Mouse (Mus musculus): Measurements from ENCODE around the gene 4930469K13Rik.

The 4930469K13Rik gene

DNA sequence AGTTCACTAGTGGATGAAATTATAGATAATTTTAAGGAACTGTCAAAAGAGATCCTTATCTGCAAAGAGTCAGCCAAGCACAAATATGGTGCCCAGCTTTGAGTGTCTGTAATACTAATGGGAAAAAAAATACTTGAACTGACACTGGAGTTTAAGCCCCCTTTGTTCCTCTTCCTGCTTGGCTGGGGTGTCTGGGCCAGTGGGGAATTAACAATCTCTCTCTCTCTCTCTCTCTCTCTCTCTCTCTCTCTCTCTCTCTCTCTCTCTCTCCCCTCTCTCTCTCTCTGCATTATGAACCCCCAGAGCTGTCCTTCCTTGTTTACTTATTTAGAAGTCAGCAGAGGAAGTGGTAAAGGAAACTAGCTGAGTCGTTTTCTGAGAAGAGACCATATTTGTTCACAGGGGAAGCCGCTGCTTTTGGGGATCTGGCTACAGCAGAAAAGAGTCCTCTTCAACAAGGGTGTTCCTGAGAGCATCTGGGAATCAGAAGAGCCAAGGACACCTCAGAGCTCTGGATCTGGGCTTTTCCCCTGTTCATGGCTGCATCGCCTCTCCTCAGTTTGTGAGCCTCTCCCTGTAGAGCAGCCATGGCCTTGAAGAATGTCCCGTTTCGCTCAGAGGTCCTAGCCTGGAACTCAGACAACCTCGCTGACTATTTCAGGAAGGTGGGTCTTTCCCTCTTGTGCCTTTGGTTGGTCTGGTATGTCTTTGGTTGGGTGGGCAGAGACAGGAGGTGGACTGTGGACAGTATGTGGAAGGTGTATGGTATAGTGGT, 51.4 kb downstream of the 4930469K13Rik start, which contains the start of gene Lcp2:
Lcp2 (plus strand) TSS at position 154 of the 775 bp plus-strand sequence.
- no peak for DNase-seq (ENCODE audit: extremely low read depth, low read depth, low spot score)

GRCm38 (mm10) chr11:34042808-34043207, 55.5 kb downstream of the 4930469K13Rik start:
- DNase-seq (ENCODE audit: extremely low read depth, low read depth, low spot score), result no peak

GRCm38 (mm10) chr11:34040061-34040460, 58.3 kb downstream of the 4930469K13Rik start:
- DNase-seq (ENCODE audit: extremely low read depth, low read depth, low spot score), result no peak

DNA sequence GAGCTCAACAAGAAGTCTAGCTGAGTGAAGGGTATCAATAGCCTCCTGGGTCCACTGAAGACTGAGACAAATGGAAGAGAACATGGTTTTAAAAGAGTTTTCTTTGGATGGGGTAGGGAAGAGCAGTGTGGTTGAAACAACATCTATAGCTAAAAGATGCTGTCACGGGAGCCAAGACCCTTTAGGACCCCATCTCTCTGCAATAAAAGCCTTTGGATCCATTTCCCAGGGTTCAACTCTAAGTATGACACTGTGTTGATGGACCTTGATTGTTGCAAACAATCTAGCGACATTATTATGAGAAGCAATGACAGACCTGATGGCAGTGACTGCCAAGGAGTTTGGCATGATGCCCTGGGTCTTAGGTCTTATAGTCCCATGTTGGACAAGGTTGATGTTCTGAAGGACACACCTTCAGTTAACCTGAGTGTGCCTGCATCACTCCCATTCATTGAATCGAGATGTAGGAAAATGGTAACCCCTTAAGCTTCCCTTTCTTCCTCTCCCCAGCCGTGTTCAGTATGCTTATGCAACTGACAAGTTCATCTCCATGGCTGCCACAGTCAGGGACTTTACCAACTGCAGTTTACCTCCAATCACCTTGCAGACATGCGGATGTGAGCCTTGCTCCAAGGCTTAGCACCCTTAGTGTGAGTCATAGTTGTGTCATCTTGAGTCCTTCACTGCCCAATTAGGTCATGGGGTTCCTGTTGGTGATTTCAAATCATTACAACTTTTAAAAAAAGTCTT, 62.3 kb downstream of the 4930469K13Rik start:
- no peak for DNase-seq (ENCODE audit: extremely low read depth, low read depth, low spot score)

DNA sequence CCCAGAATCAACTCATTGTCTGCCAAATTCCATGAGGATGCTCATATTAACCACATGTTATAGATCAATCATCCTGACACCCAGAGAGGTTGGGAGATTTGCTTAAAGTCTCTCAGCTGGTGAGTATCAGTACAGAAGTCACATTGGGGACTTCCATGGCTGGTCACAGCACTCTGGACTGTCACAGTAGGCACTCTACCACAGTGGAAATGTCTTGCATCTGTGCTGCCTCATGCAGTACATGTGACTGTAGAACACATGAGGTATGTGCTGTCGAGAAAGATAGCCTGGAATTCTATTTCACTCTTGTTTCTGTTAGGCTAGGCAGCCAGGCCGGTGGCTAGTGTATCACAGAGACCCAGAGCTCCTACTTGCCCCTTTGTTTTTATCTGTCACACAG, 63.6 kb downstream of the 4930469K13Rik start:
- no peak for DNase-seq (ENCODE audit: extremely low read depth, low read depth, low spot score)

DNA sequence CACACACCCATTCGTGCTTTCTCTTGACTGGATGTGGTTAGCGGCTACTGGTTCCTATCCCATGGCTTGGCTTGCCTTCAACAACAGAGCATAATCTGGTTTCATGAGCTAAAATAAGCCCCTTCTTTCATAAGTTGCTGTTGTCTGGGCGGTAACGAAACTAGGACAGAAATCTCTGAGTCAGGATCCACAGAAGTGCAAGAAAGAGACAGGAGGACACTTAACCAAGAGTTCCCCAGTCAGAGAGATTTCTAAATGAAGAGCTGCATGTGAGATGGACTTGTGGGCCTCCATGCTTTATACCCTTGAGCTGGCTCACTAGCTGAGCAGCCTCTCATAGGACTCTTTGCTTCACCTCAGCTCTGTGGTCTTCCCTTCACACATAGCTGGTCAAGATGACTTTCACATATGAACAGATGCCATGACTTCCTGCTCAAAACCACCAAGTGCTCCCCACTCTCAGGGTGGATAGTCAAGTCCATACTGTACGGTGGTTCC, 64.3 kb downstream of the 4930469K13Rik start:
- no peak for DNase-seq (ENCODE audit: extremely low read depth, low read depth, low spot score)

- no peak for DNase-seq (ENCODE audit: extremely low read depth, low read depth, low spot score)
Measured at GRCm38 (mm10) chr11:34031015-34031805, 67.1 kb downstream of the 4930469K13Rik start.

DNA sequence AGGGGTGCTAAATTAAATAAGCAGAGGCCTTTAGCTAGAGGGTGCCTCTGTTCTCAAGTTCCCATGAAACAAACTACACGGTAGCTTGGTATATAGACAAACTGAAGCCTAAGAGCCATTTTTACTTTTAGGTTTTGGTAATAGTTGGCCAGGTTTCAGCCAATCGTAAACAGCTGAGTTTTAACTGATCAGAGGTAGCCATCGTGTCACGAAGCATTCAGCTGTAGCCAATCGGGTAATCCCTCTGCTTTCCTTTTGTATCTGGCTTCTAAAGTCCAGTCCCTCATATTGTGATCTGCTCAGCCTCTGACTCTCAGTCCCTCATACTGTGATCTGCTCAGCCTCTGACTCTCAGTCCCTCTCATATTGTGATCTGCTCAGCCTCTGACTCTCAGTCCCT, 68.7 kb downstream of the 4930469K13Rik start:
- no peak for DNase-seq (ENCODE audit: extremely low read depth, low read depth, low spot score)

DNA sequence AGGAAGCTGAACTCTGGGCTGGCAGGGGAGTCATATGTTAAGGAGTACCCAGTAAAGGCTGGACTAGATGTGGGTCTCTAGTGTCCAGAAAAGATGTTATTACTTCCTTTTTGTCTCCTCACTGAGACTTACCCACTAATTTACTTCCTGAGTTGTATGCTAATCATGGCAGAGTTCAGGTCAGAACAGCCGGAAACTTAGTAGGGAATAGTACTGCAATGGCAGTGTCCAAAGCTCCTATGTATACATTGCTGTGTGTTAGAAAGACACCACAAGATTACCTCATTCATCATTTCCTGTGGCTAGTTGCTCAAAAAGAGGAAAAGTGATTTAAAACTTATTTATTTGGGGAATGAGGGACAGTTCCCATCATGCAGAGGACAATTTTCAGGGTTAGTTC, 73.3 kb downstream of the 4930469K13Rik start:
- DNase-seq (ENCODE audit: extremely low read depth, low read depth, low spot score), result no peak

DNA sequence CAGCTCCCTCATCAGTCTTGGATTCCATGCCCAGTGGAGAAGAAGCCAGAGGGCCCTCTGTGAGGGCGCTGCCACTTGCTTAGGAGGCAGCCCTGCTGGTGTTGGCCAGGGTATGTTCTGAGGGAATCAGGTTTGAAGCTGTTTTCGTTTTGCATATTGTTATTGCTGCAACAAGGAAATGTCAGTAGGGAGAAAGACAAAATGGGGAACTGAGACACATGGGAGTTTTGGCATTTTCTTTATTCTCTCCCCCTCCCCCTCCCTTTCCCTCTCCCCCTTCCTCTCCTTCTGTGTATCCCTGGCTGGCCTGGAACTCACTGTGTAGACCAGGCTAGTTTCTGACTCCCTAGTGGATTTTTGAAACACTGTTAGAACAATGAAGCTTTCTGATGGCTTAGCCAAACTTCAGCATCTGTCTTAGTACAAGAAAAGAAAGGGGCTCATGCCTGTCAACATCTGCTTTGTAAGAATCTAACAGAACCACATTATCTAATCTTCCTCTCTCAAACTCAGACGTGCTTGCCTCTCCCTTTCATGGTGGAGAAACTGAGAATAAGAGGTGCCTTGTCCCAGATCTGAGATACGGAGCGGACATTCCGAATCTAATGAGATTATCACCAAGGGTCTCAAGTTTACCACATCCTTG, 86.2 kb downstream of the 4930469K13Rik start:
- DNase-seq (ENCODE audit: extremely low read depth, low read depth, low spot score), result no peak

GRCm38 (mm10) chr11:34010859-34011172, 87.5 kb downstream of the 4930469K13Rik start:
- DNase-seq (ENCODE audit: extremely low read depth, low read depth, low spot score), result no peak

DNA sequence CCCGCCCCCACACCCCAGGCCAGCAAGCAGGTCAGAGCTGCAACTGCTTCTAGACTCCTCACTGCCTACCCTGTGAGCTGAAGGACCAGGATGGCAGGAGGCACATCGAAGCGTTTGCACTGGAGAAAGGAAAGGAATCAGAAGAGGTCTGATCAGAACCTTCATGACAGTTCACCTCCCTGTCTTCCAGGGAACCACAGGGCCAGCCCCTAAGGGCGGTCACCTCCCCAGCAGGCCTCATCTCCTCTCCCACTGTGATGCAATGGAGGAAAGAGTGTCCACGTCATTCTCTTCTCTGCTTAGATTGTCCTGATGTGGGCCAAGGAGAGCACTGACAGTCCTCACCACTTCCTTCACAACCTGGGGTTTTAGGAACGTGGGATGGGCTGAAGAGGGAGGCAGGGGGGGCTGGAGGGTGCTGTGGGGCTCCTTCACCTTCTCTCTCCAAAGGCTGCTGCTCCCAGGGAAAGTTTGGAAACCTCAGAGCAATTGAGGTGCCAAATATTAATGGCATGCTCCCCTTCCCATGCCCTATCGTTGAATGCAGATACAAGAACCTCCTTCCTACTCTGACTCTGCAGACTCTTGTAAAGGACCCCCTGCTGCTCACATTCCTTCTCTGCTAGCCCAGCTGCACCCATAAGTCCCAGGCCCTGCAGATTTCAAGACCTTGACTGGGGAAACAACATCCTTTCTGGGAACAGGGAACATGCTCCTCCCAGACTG, 88.1 kb downstream of the 4930469K13Rik start:
- DNase-seq (ENCODE audit: extremely low read depth, low read depth, low spot score), result no peak

DNA sequence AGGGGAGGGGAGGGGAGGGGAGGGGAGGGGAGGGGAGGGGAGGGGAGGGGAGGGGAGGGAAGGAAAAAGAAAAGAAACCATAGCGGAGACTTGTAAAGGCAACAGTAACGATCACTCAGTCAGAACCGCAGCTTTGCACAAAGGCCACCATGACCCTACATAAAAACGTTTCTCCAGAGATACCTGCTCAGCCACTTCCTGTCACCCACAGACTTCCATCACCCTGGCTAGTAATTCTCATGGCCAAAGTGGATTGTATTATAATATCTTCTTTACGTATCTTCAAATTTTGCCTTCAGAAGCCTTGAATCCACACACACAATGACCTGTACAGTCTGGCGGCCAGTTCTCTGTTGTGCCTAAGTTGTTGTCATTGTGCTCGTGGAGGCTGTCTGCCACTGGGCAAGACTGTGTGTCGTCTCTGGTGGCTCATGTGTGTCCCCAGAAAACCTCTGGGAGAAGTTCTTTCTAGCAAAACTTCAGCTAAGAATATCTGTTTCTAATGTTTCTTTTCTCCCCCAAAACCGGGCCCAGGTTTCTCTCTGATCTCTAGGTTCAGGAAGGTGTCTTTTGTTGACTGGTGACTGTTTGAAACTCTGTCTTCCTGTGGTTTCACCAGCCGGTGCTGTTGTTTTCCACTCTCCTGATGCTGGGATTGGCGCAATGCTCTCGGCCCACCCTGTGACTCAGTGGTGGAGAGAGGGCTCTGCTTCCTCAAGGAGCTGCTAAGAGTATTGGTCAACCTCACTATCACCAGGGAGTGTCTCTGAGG, 88.9 kb downstream of the 4930469K13Rik start:
- DNase-seq (ENCODE audit: extremely low read depth, low read depth, low spot score), result no peak

GRCm38 (mm10) chr11:34008702-34009101, 89.7 kb downstream of the 4930469K13Rik start:
- no peak for DNase-seq (ENCODE audit: extremely low read depth, low read depth, low spot score)

DNA sequence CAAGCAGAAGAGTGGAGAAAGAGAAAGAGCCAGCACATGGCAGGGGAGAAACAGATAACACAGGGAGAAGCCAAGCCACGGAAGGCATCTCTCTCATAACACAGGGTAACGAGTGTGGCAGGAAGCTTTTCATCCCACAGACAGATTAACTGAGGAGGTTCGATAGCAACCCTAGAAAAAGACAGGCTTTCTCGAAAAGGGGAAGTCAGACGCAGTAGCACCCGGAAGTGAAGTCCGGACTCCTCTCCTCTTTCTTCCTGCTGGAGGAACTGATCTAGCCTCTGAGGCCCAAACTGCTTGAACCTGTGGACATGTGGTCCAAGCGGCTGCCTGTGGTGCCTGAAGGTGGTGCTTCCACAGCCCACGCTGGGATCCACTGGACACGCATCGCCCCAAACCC, 90.1 kb downstream of the 4930469K13Rik start:
- no peak for DNase-seq (ENCODE audit: extremely low read depth, low read depth, low spot score)

DNA sequence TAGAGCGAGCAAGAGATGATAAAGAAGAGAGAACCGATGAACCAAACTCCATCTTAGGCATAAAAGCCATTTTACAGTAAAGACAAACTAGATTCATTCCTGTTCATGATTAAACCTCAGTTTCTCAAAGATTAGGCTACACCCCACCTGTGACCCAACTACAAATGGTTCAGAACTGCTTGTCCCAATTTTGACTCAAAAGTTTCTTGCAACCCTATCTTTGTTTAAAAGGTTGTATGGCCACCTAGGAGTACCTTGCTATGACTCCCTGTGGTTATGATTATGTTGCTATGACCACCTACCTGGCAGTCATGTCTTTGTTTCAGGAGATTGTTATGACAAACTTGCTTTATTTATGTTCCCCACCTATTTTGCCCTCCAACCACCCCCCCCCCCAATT, 90.7 kb downstream of the 4930469K13Rik start:
- no peak for DNase-seq (ENCODE audit: extremely low read depth, low read depth, low spot score)

DNA sequence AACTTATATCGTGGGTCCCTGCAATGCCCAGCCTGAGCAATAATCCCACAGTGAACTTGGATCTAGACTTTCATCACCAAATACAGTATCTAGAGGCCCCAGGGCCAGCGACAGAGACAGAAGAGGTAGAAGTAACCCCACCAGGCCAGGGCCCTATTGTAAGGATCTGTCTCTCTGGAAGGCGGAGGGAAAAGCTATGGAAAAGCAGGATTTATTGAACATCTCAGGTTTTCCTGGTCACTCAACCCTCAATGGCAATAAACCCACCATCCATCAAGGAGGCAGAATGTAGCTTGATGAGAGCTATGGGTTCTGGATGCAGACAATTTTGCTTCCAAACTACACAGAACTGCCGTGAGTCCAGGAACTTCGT, 95.8 kb downstream of the 4930469K13Rik start:
- no peak for DNase-seq (ENCODE audit: extremely low read depth, low read depth, low spot score)

GRCm38 (mm10) chr11:34001938-34002592, 96.3 kb downstream of the 4930469K13Rik start:
- DNase-seq (ENCODE audit: extremely low read depth, low read depth, low spot score), result no peak

GRCm38 (mm10) chr11:34000416-34000815, 97.9 kb downstream of the 4930469K13Rik start:
- DNase-seq (ENCODE audit: extremely low read depth, low read depth, low spot score), result no peak
